Mouse (Mus musculus) forebrain, embryonic 12.5 days (tissue): Measurements from ENCODE around the gene Smok2b. TPM values are rescaled to one million over a fixed set of nuclear protein-coding genes. Genes with fewer than 3 reads are reported as not detected.
A peak's percentile ranks its signal among the peaks of the same experiment; 100 is the strongest.
"Not testable (repeated sequence)": the region's sequence is repeated elsewhere in the genome, so short reads cannot be mapped to it uniquely, and the experiment has no call there.

ENCODE experiments used
- ATAC-seq: fragments of 200-750 bp; cut with Nextera tagmentation; 2 replicates; pipeline ENCODE4 v1.8.0; 2017; ENCODE audit warnings: moderate TSS enrichment; ENCODE audit not compliant: low FRiP score
- H3K27ac ChIP-seq: fragments of 300-500 bp; sonication (generic); 2 replicates; pipeline ENCODE4 v1.5.1; 2016; ENCODE audit warnings: mild to moderate bottlenecking
- H3K27me3 ChIP-seq: fragments of 300-500 bp; sonication (generic); 2 replicates; pipeline ENCODE4 v1.6.1; 2016; ENCODE audit warnings: mild to moderate bottlenecking
- H3K36me3 ChIP-seq: fragments of 300-500 bp; sonication (generic); replicated peaks from 2 replicates; pipeline ENCODE4 v1.6.1; 2016; ENCODE audit warnings: mild to moderate bottlenecking
- H3K4me1 ChIP-seq: fragments of 300-500 bp; sonication (generic); 2 replicates; pipeline ENCODE4 v1.6.1; 2016
- H3K4me2 ChIP-seq: fragments of 300-500 bp; sonication (generic); 2 replicates; pipeline ENCODE4 v1.6.1; 2016; ENCODE audit warnings: mild to moderate bottlenecking, moderate library complexity
- H3K4me3 ChIP-seq: fragments of 300-500 bp; sonication (generic); replicated peaks from 2 replicates; pipeline ENCODE4 v1.5.1; 2016; ENCODE audit warnings: mild to moderate bottlenecking
- H3K9ac ChIP-seq: fragments of 300-500 bp; sonication (generic); 2 replicates; pipeline ENCODE4 v1.6.1; 2016; ENCODE audit warnings: mild to moderate bottlenecking
- H3K9me3 ChIP-seq: fragments of 300-500 bp; sonication (generic); 2 replicates; pipeline ENCODE4 v1.6.1; 2016
- WGBS: fragments of 180-500 bp; shearing (Covaris S2); methylation state at CpG from one replicate; pipeline ENCODE4 v1.1.7; 2016; 5-methylcytosine and 5-hydroxymethylcytosine counted together
- polyA plus RNA-seq: library from polyadenylated mRNA; unstranded; fragments of >200 nt; fragmentation: Nextera tagmentation; extraction: Ambion mirVana; gene quantifications from 2 replicates; pipeline ENCODE4 v1.2.1, GENCODE M21; 2016

The Smok2b gene
- polyA plus RNA-seq = not detected in 2 replicates

DNA sequence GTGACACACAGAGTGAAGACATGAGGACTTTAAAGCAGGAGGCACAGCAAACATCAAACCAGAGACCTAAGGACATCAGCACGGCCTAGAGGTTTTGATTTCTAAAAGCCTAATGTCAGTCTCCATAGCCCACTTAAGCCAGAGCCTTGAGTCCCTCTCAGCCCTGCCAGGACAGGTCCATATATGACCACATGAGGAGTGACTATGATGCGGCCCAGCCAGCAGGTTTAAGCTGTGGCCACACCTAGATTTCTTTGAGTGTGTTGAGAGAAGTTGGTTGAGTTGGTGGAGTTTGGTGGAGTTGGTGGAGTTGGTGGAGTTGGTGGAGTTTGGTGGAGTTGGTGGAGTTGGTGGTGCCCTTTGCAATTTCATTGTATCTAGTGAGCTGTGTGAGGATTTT, at the start of gene Smok2b:
Gene Smok2b, plus strand, starts transcription at position 301 of the 400 bp plus-strand sequence.
- WGBS = 79% methylated on average over 2 of the region's 2 CpGs
- not testable (repeated sequence) for H3K27me3 ChIP-seq, H3K9ac ChIP-seq, H3K4me1 ChIP-seq, H3K4me2 ChIP-seq, H3K4me3 ChIP-seq, H3K27ac ChIP-seq, H3K36me3 ChIP-seq, ATAC-seq
- peaks cover 89% of the 10 kb centered on the region for H3K9me3 ChIP-seq

DNA sequence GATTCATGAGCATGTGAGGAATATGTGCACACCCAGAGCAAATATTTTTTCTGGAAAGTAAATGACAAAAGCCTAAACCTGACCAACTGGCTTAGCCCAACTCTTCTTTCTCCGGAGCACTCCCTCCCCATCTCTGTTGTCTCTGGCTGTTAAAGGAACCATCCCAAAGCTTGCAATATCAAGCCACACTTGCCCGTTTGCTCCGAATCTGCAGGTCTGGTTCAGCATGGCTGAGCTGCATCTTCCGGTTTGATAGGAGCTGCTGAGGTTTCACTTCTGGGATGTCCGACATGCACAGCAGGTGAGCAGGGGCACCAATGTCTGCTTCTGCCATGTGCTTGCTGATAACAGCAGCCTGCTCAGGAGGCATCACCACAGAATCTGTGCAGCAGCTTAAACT, 49.6 kb upstream of the Smok2b start:
- peaks cover 39% of the 10 kb centered on the region for H3K9me3 ChIP-seq
- 92% methylated on average over 5 of the region's 5 CpGs for WGBS
- ATAC-seq = not testable (repeated sequence)

DNA sequence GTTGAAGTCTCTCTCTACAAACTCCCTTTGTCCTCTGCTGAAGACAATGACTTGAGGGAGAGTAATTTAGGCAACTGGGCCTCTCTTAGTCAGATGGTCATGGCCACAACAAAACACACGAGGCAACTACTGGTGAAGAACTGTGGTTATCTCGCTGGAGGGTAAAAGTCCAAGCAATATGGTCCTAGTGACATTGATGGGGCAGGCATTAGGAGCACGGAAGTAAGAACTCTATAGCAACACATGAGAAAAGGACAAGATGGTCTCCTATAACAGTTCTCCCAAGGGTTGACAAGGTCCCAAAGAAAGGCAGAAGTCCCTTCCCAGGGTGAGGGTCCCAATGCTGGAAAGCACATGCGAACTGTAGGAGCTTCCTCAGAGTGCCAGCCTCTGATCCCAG, 47.3 kb upstream of the Smok2b start:
- H3K9me3 ChIP-seq = peaks cover 59% of the 10 kb centered on the region
- H3K4me3 ChIP-seq, H3K27ac ChIP-seq, H3K9ac ChIP-seq, ATAC-seq, H3K4me2 ChIP-seq, H3K36me3 ChIP-seq, H3K27me3 ChIP-seq, H3K4me1 ChIP-seq: not testable (repeated sequence)
- WGBS = 61% methylated on average over 3 of the region's 4 CpGs

More for the DNA sequence above, 49.6 kb upstream of the Smok2b start:
- not testable (repeated sequence) for H3K9ac ChIP-seq, H3K4me2 ChIP-seq, H3K36me3 ChIP-seq, H3K27ac ChIP-seq, H3K4me3 ChIP-seq, H3K27me3 ChIP-seq, H3K4me1 ChIP-seq

DNA sequence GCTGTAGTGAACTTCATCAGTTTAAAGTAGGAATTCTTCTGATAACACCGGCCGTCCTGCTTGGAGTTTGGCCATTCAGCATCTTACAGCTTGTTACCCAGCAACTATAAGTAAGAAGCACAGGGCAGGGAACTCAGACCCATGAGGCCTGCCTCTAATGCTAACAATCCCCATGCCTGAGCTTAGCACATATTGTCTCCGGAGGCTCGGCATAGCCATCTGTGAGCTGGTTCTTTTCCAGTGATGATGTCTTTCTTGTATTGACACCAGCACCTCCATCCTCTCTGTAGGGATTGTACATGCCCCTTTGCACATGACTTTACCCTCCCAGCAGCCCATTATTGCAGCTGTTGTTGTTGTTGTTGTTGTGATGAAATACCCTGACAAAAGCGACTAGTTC, 45.5 kb upstream of the Smok2b start:
- not testable (repeated sequence) for H3K27ac ChIP-seq, H3K27me3 ChIP-seq, H3K4me3 ChIP-seq, ATAC-seq, H3K4me2 ChIP-seq, H3K4me1 ChIP-seq, H3K36me3 ChIP-seq, H3K9ac ChIP-seq
- H3K9me3 ChIP-seq = peaks cover 63% of the 10 kb centered on the region
- WGBS = 91% methylated on average over 4 of the region's 5 CpGs

DNA sequence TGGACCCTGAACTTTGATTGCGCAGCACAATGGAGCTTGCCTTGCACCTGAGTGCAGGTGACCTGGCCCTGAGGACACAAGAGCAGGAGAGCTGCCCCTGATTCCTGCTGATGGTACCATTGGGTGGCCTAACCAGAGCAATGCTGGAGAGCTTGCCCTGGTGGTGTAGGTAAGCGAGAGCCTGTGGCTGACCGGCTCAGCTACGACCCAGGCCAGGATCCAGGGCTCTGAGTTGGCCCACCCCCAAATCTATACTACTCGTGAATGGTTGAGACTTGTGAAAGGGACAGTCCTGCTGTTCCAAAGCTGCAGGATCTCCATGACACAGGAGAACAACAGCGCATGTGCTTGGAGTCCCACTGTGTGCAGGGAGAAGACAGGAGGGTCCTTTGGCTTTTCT, 43.5 kb upstream of the Smok2b start:
- H3K9ac ChIP-seq, H3K4me1 ChIP-seq, H3K27ac ChIP-seq, H3K36me3 ChIP-seq, H3K27me3 ChIP-seq, H3K4me2 ChIP-seq, ATAC-seq, H3K4me3 ChIP-seq: not testable (repeated sequence)
- WGBS = 86% methylated on average over 6 of the region's 6 CpGs
- peaks cover 58% of the 10 kb centered on the region for H3K9me3 ChIP-seq

DNA sequence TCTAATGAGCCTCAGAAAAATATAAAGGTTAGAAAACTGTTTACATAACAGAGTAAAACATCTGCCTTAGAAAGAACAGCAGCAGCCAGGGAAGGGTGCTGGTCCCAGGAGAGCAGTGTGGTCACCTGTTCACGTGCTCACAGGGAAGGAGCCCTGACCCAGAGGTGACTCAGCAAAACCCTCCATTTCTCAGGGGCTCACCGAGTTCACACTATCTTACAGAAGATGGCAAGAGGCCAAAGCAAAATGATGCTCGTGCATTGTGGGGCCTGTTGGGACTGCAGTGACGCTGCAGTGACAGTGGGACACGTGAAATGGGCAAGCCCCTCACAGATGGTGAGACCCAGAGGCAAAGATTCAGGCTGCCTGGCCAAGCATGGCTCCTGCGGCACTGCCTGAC, 42.4 kb upstream of the Smok2b start:
- ATAC-seq, H3K9ac ChIP-seq, H3K4me1 ChIP-seq, H3K36me3 ChIP-seq, H3K4me2 ChIP-seq, H3K27ac ChIP-seq, H3K4me3 ChIP-seq, H3K27me3 ChIP-seq: not testable (repeated sequence)
- peaks cover 58% of the 10 kb centered on the region for H3K9me3 ChIP-seq
- WGBS = 75% methylated on average over 6 of the region's 6 CpGs

DNA sequence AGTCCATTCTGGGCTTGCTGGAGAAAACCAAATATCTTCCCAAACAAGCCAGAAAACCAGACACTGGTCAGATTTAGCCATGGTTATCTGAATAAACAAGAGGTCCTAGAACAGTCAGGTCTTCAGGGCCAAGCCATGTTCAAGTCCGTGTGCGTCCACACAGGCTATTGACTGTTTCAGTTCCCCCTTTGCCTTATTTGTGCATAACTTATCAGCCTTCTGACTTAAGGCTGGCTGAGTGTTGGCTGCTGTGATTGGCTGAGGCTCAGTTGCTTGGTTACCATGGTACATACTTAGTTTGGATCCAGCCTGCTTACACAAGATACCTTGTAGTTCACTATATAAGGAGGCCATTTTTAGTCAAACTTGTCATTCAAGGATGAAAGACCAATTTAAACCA, 41.2 kb upstream of the Smok2b start:
- not testable (repeated sequence) for H3K27ac ChIP-seq, H3K9ac ChIP-seq, H3K4me1 ChIP-seq, H3K27me3 ChIP-seq, H3K4me3 ChIP-seq, H3K36me3 ChIP-seq, ATAC-seq, H3K4me2 ChIP-seq
- peaks cover 64% of the 10 kb centered on the region for H3K9me3 ChIP-seq
- WGBS = 90% methylated on average over 2 of the region's 2 CpGs

DNA sequence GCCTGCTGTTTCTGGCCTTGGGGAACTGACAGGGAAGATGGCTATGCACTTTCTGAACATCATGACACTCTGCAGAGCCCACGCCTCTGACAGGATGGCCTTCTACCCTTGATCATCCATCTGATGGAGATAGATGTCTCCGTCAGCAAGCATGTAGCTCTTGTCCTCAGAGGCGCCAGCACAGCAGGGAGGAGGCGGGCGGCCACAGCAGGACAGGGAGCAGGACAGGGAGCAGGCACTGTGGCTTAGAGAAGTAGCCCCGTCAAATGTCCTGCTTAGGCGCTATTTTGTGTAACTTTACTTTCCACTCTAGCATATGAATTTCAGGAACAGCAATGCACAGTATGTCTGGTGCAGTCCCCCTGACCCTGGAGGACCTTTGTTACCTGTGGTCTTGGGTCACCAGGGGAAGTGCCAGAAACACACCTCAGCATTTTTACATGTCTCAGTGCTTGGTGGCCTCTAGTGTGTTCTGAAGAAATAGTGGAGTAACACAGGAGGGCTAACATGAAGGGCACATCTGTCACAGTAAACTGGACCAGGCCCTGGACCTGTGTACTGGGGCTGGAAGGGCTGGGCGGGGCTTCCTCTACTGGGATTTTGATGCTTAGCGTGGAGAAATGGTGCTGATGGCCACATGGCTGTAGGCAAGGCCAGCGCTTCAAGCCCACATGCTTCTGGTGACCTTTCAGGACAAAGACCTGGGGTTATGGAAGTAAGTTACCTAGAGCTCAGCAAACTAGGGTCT, 39.0 kb upstream of the Smok2b start:
- H3K9me3 ChIP-seq = peaks cover 67% of the 10 kb centered on the region
- 87% methylated on average over 10 of the region's 10 CpGs for WGBS
- H3K27ac ChIP-seq, H3K4me3 ChIP-seq, H3K27me3 ChIP-seq, H3K4me2 ChIP-seq, H3K4me1 ChIP-seq, H3K36me3 ChIP-seq, H3K9ac ChIP-seq: not testable (repeated sequence)
- 0 out of 2 replicates have a peak, but pooled peaks have one; percentile 27 for ATAC-seq

DNA sequence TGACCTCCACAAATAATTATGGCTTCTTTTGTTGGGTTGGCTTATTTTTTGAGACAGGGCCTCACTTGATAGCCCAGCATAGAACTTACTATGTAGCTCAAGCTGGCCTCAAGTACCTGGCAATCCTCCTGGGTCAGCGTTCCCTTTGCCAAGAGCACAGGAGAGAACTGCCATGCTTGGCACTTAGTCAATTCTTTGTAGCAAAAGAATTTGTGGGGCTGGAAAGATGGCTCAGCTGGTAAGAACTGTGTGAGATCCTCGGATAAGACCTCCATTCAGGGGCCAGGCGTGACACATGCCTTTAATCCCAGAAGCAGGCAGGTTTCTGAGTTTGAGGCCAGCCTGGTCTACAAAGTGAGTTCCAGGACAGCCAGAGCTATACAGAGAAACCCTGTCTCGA, 33.6 kb upstream of the Smok2b start:
- H3K27ac ChIP-seq, H3K4me1 ChIP-seq, H3K36me3 ChIP-seq, H3K9ac ChIP-seq, H3K27me3 ChIP-seq, H3K4me3 ChIP-seq, H3K4me2 ChIP-seq, ATAC-seq: not testable (repeated sequence)
- peaks cover 56% of the 10 kb centered on the region for H3K9me3 ChIP-seq
- 69% methylated on average over 4 of the region's 4 CpGs for WGBS

DNA sequence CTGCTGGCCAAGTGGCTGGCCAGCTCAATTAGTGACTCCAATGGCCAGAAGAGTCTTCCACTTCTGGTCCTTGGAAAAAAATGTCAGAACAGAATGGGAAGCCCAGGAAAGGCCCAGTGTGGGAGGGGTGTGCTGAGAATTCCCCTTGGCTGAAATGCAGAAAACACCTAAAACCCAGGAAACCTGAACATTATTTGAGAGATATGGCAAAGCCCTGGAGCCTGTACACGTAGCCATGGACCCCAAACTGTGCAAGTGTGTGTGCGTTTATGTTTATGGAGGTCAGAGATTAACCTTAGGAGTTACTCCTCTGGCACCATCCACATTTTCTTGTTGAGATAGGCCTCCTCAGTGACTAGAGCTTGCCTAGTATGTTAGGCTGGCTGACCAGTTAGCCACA, 31.2 kb upstream of the Smok2b start:
- WGBS = 94% methylated on average over 2 of the region's 2 CpGs

DNA sequence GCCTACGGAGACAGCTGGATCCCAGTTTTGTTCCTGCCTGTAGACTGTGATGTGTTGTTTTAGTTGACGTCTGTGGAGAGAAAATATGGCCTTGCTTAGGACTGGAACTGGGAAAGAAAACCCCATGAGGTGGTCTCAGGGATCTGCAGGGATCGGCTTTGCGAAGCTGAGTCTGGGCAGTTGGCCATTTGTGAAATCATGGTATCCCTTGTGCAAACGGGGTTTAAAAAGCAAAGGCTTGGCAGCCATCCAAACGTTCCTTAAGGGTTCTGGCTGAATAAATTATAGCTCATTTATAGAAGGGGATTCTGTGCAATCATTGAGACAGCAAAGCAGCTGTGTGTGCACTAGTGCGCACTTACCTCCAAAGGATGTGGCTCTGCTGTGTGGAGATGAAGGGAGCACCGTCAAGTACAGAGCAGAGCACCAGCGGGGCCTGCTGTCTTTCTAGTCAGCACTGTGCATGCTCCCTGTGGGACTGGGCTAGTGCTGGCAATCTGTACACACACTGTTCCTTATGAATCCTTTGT, 30.1 kb upstream of the Smok2b start:
- not testable (repeated sequence) for H3K27ac ChIP-seq, H3K4me2 ChIP-seq, H3K4me3 ChIP-seq, H3K4me1 ChIP-seq, H3K27me3 ChIP-seq, H3K36me3 ChIP-seq, H3K9ac ChIP-seq
- peak; percentile 68 for ATAC-seq
- 75% methylated on average over 8 of the region's 9 CpGs for WGBS
- H3K9me3 ChIP-seq = peaks cover 45% of the 10 kb centered on the region

More for the DNA sequence above, 31.2 kb upstream of the Smok2b start:
- H3K4me3 ChIP-seq, H3K27me3 ChIP-seq, H3K36me3 ChIP-seq, H3K4me1 ChIP-seq, H3K4me2 ChIP-seq, H3K9ac ChIP-seq, ATAC-seq, H3K27ac ChIP-seq: not testable (repeated sequence)
- H3K9me3 ChIP-seq = peaks cover 48% of the 10 kb centered on the region

DNA sequence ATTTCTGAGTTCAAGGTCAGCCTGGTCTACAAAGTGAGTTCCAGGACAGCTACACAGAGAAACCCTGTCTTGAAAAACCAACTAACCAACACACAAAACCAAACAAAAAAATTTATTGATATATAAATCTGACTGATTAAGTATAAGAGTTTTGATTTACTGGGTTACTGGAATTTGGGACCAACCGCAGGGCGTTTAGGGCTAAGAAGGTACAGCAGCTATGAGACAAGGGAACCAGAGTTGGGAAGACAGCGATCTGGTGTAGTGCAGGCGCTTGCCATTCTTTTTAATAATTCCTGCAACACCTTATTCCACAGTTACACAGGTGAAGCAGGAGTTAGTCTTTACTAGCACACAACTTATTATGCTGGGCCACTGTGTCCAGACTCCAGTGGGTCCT, 28.5 kb upstream of the Smok2b start:
- not testable (repeated sequence) for H3K27me3 ChIP-seq, H3K27ac ChIP-seq, H3K4me1 ChIP-seq, H3K9ac ChIP-seq, H3K36me3 ChIP-seq, H3K4me2 ChIP-seq, ATAC-seq, H3K4me3 ChIP-seq
- H3K9me3 ChIP-seq = peaks cover 42% of the 10 kb centered on the region
- 86% methylated on average over 4 of the region's 4 CpGs for WGBS

DNA sequence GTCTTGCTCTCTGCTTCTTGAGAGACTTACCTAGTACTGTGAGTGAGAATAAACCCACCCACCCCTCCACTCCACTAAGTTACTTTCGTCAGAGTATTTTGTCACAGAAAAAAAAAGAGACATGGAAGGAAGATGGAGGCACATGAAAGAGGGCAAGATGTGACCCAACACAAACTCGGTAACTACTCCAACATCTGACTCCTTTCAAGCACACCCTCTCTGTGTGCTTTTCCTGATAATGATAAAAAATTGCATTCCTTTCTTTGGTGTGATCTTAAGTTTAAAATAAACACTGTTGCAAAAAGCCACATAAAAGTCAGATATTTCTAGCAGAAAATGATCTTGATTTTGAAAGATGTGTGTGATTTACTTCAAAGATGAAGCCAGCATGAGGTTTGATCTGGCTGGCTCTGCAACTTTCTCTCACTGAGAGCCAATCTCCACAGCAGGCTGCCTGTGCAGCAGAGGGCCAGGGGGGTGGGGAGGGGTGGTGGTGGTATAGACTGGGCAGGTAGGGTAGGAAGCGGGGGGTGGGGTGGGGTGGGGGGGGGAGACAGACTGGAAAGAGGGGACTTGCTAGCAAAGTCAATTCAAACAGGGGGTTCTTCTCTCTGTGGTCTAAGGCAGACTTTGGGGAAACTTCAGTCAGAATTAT, 27.5 kb upstream of the Smok2b start:
- not testable (repeated sequence) for H3K4me2 ChIP-seq, H3K36me3 ChIP-seq, H3K9ac ChIP-seq, H3K4me3 ChIP-seq, H3K27ac ChIP-seq, ATAC-seq, H3K27me3 ChIP-seq, H3K4me1 ChIP-seq
- peaks cover 52% of the 10 kb centered on the region for H3K9me3 ChIP-seq
- 86% methylated on average over 2 of the region's 3 CpGs for WGBS
